In genomic region chr7:45721642-45722347, GRCm38 (mm10) we compare ENCODE assay signal across 13 mouse cellular contexts. TPM values are rescaled to one million over a fixed set of nuclear protein-coding genes. Genes with fewer than 3 reads are reported as not detected.
DNase-seq lines count a peak whose midpoint lies in the region; ATAC-seq and TF ChIP-seq lines count a peak whose summit lies in the region.
"Had no signal": no experiment of that assay in that cellular context is flagged by ENCODE, and none has a peak within 500 bp of the region (broad histone marks: within the 10 kb centered on the region; RNA-seq: fewer than 3 reads in every experiment).

No protein-coding gene starts in this region.

- peak; percentile 60 for DNase-seq in cerebellum, adult 11-12 months
- DNase-seq in cerebellum, adult 11 months: no peak
- DNase-seq in kidney, postnatal 0 days (ENCODE audit: low spot score): no peak
- DNase-seq in kidney, adult 9 months: no peak
- no peak for DNase-seq in G1E (ENCODE audit: low spot score)
- no peak for DNase-seq in limb, embryonic 10.5 days (ENCODE audit: low spot score)
- no peak for DNase-seq in layer of hippocampus, adult 2 months (ENCODE audit: low spot score in 2 of 2)
- DNase-seq in kidney, adult 2 months: no peak
- DNase-seq: kidney, postnatal 36 days; spleen, adult 18-20 months had no signal

- H3K27ac ChIP-seq in kidney, postnatal 0 days: no peak overlapping the region
- peak overlapping the region; percentile 19; the same call in 1 of the 2 replicates for H3K27ac ChIP-seq in limb, embryonic 10.5 days
- H3K27ac ChIP-seq in layer of hippocampus, adult 2 months: no peak overlapping the region
- no peak overlapping the region for H3K27ac ChIP-seq in kidney, adult 2 months (ENCODE audit: insufficient read depth, low read depth, low read length)
- H3K27ac ChIP-seq: liver, embryonic 14.5 days had no signal

- no peak for ATAC-seq in kidney, postnatal 0 days (replicated peaks; ENCODE audit: low FRiP score, low read depth)
- ATAC-seq in G1E (ENCODE audit: extremely low read depth, insufficient number of reproducible peaks, low FRiP score, poor library complexity, severe bottlenecking): no peak

- no peaks in the 10 kb centered on the region for H3K9me3 ChIP-seq in kidney, postnatal 0 days (replicated peaks; ENCODE audit: low read length)
- no peaks in the 10 kb centered on the region for H3K9me3 ChIP-seq in G1E (replicated peaks)
- H3K9me3 ChIP-seq in limb, embryonic 10.5 days (replicated peaks): no peaks in the 10 kb centered on the region

- H3K4me1 ChIP-seq in kidney, postnatal 0 days (replicated peaks; ENCODE audit: insufficient read depth, low read length): peaks cover 8% of the 10 kb centered on the region
- H3K4me1 ChIP-seq in G1E (ENCODE audit: insufficient read depth, low read depth, low read length): peaks cover 74% of the 10 kb centered on the region
- H3K4me1 ChIP-seq in limb, embryonic 10.5 days: peaks cover 35% of the 10 kb centered on the region
- H3K4me1 ChIP-seq in kidney, adult 2 months (ENCODE audit: control insufficient read depth, insufficient read depth, low read length): 0 out of 2 replicates have a peak, but pooled peaks cover 4% of the 10 kb centered on the region

- peaks cover 42% of the 10 kb centered on the region; the same call in 1 of the 2 replicates for H3K36me3 ChIP-seq in kidney, postnatal 0 days (ENCODE audit: insufficient read depth, low read length)
- H3K36me3 ChIP-seq in G1E (replicated peaks): peaks cover 85% of the 10 kb centered on the region
- H3K36me3 ChIP-seq in limb, embryonic 10.5 days: peaks cover 82% of the 10 kb centered on the region
- H3K36me3 ChIP-seq in kidney, adult 2 months (ENCODE audit: control insufficient read depth, insufficient read depth, low read length): no peaks in the 10 kb centered on the region; the same call in 1 of the 2 replicates

- no peak overlapping the region for H3K4me2 ChIP-seq in kidney, postnatal 0 days (ENCODE audit: low read length)

- 0 out of 2 replicates have a peak overlapping the region, but pooled peaks have one; percentile 27 for H3K9ac ChIP-seq in kidney, postnatal 0 days (ENCODE audit: low read depth, low read length)
- H3K9ac ChIP-seq: liver, embryonic 14.5 days had no signal

- no peaks in the 10 kb centered on the region for H3K27me3 ChIP-seq in kidney, postnatal 0 days (ENCODE audit: insufficient read depth, low read length)
- no peaks in the 10 kb centered on the region for H3K27me3 ChIP-seq in G1E (ENCODE audit: insufficient read depth, low read length)
- no peaks in the 10 kb centered on the region for H3K27me3 ChIP-seq in limb, embryonic 10.5 days (ENCODE audit: low read depth, poor library complexity, severe bottlenecking)
- H3K27me3 ChIP-seq in kidney, adult 2 months (replicated peaks; ENCODE audit: control insufficient read depth, insufficient read depth, low read length): no peaks in the 10 kb centered on the region

- H3K4me3 ChIP-seq in kidney, postnatal 0 days (replicated peaks; ENCODE audit: low read depth, low read length): no peak overlapping the region
- H3K4me3 ChIP-seq in G1E (ENCODE audit: low read depth, low read length): peak overlapping the region; percentile 45; the same call in 1 of the 2 replicates
- peak overlapping the region; percentile 10; the same call in 1 of the 2 replicates for H3K4me3 ChIP-seq in limb, embryonic 10.5 days
- no peak overlapping the region for H3K4me3 ChIP-seq in layer of hippocampus, adult 2 months
- no peak overlapping the region for H3K4me3 ChIP-seq in kidney, adult 2 months (ENCODE audit: insufficient read depth, low read depth, low read length)

- no peak for TF ChIP-seq CTCF in kidney, postnatal 0 days (IDR thresholded peaks at IDR 0.05; ENCODE audit: low read depth)
- TF ChIP-seq CTCF in G1E (IDR thresholded peaks at IDR 0.05; ENCODE audit: low read depth, low read length): no peak
- TF ChIP-seq CTCF in layer of hippocampus, adult 2 months (conservative IDR thresholded peaks at IDR 0.05): no peak
- TF ChIP-seq CTCF in kidney, adult 2 months (conservative IDR thresholded peaks at IDR 0.05; ENCODE audit: insufficient read depth, insufficient read length, low read depth, low read length): no peak

- WGBS in kidney, postnatal 0 days: 60% methylated on average over 13 of the region's 13 CpGs
- 66% methylated on average over 13 of the region's 13 CpGs for WGBS in limb, embryonic 10.5 days
- 68% methylated on average over 13 of the region's 13 CpGs for WGBS in kidney, adult 2 months

- no peak for TF ChIP-seq POLR2A in kidney, adult 2 months (IDR thresholded peaks at IDR 0.05; ENCODE audit: low read depth, low read length)

RNA-seq across cellular contexts. Expression of gene Fam83e, which starts 0.8 kb away (rescaled TPM):
- polyA plus RNA-seq in kidney, postnatal 0 days (2015; fragmentation: Nextera tagmentation; extraction: Ambion mirVana): 0.23 and 0.28 TPM in 2 replicates
- 0.34 and 0.38 TPM in 2 replicates for total RNA-seq in G1E (2014; fragmentation: Nextera tagmentation)
- total RNA-seq in G1E (2017): 1.2 and 1.3 TPM in 2 replicates
- polyA plus RNA-seq in G1E (2012): 0.49 and 0.77 TPM in 2 replicates
- 2.1 and 2.4 TPM in 2 replicates for polyA plus RNA-seq in limb, embryonic 10.5 days (2016; fragmentation: Nextera tagmentation; extraction: Ambion mirVana)
- under 1 TPM; 0.27 to 0.33 TPM for total RNA-seq in layer of hippocampus, adult 2 months (2021)
- polyA plus RNA-seq in kidney, adult 2 months (2012; rRNA removed): 0.19 and 0.35 TPM in 2 replicates

RNA-seq across cellular contexts. Expression of gene Spaca4, which starts 3.8 kb away (rescaled TPM):
- polyA plus RNA-seq in kidney, postnatal 0 days (2015; fragmentation: Nextera tagmentation; extraction: Ambion mirVana): not detected in 2 replicates
- total RNA-seq in G1E (2014; fragmentation: Nextera tagmentation) (not detected in 2 replicates), G1E (2017) (not detected in 2 replicates)
- not detected in 2 replicates for polyA plus RNA-seq in G1E (2012)
- polyA plus RNA-seq in limb, embryonic 10.5 days (2016; fragmentation: Nextera tagmentation; extraction: Ambion mirVana): not detected in 2 replicates
- total RNA-seq in layer of hippocampus, adult 2 months (2021): not detected
- polyA plus RNA-seq in kidney, adult 2 months (2012; rRNA removed): 0.15 and 0.28 TPM in 2 replicates
- total RNA-seq: granulocyte monocyte progenitor cell, adult 5-6 weeks had no signal
- polyA plus RNA-seq: brain, embryonic 14.5 days; liver, embryonic 14.5 days had no signal

RNA-seq across cellular contexts. Expression of gene Sphk2, which starts 4.0 kb away (rescaled TPM):
- 20.8 and 22.3 TPM in 2 replicates for polyA plus RNA-seq in kidney, postnatal 0 days (2015; fragmentation: Nextera tagmentation; extraction: Ambion mirVana)
- total RNA-seq in G1E (2014; fragmentation: Nextera tagmentation) (16.3 and 21.4 TPM in 2 replicates), G1E (2017) (9.3 and 9.8 TPM in 2 replicates)
- polyA plus RNA-seq in G1E (2012): 96.0 and 115 TPM in 2 replicates
- polyA plus RNA-seq in limb, embryonic 10.5 days (2016; fragmentation: Nextera tagmentation; extraction: Ambion mirVana): 45.5 and 49.3 TPM in 2 replicates
- total RNA-seq in layer of hippocampus, adult 2 months (2021): 10 to 100 TPM; 32.3 to 35.8 TPM
- 57.2 and 68.3 TPM in 2 replicates for polyA plus RNA-seq in kidney, adult 2 months (2012; rRNA removed)

RNA-seq across cellular contexts. Expression of gene Rpl18, which starts 6.5 kb away (rescaled TPM):
- 1,049 and 1,142 TPM in 2 replicates for polyA plus RNA-seq in kidney, postnatal 0 days (2015; fragmentation: Nextera tagmentation; extraction: Ambion mirVana)
- total RNA-seq in G1E (2014; fragmentation: Nextera tagmentation) (3,054 and 3,291 TPM in 2 replicates), G1E (2017) (1,837 and 1,972 TPM in 2 replicates)
- 14,383 and 17,578 TPM in 2 replicates for polyA plus RNA-seq in G1E (2012)
- 1,218 and 1,459 TPM in 2 replicates for polyA plus RNA-seq in limb, embryonic 10.5 days (2016; fragmentation: Nextera tagmentation; extraction: Ambion mirVana)
- total RNA-seq in layer of hippocampus, adult 2 months (2021): 100 to 1,000 TPM; 342 to 353 TPM
- 955 and 1,014 TPM in 2 replicates for polyA plus RNA-seq in kidney, adult 2 months (2012; rRNA removed)

RNA-seq across cellular contexts. Expression of gene Dbp, which starts 16.9 kb away (rescaled TPM):
- 8.4 and 8.6 TPM in 2 replicates for polyA plus RNA-seq in kidney, postnatal 0 days (2015; fragmentation: Nextera tagmentation; extraction: Ambion mirVana)
- total RNA-seq in G1E (2014; fragmentation: Nextera tagmentation) (22.8 and 30.2 TPM in 2 replicates), G1E (2017) (33.7 and 37.8 TPM in 2 replicates)
- 18.0 and 23.0 TPM in 2 replicates for polyA plus RNA-seq in G1E (2012)
- polyA plus RNA-seq in limb, embryonic 10.5 days (2016; fragmentation: Nextera tagmentation; extraction: Ambion mirVana): 3.7 and 4.7 TPM in 2 replicates
- 10 to 100 TPM; 69.2 to 72.8 TPM for total RNA-seq in layer of hippocampus, adult 2 months (2021)
- 106 and 116 TPM in 2 replicates for polyA plus RNA-seq in kidney, adult 2 months (2012; rRNA removed)

Comparison
In these comparisons a context has a peak if more than half of its experiments do, and no peak if none do; other contexts are left out.
1. H3K4me3 ChIP-seq: peak in G1E (single experiment) and limb, embryonic 10.5 days (single experiment); none in kidney, postnatal 0 days (single experiment), layer of hippocampus, adult 2 months (single experiment) and kidney, adult 2 months (single experiment).